Mouse (Mus musculus) right cerebral cortex, postnatal 36 days (tissue): ENCODE results near the gene Cmip.
A peak's percentile ranks its signal among the peaks of the same experiment; 100 is the strongest.

Experiments
- DNase-seq, 2 experiments: peaks; one replicate each; pipeline ENCODE4 v3.0.0; 2022; ENCODE audit warnings: low spot score in 2 of 2, mixed read lengths in 1 of 2

The Cmip gene

GRCm38 (mm10) chr8:117322715-117323310 lies 65.9 kb downstream of the Cmip start:
- DNase-seq, result no peak

GRCm38 (mm10) chr8:117324821-117325220 lies 68.0 kb downstream of the Cmip start:
- DNase-seq, result no peak

GRCm38 (mm10) chr8:117326735-117327134 lies 69.9 kb downstream of the Cmip start:
- no peak for DNase-seq

GRCm38 (mm10) chr8:117327385-117327837 lies 70.5 kb downstream of the Cmip start:
- DNase-seq, result no peak

GRCm38 (mm10) chr8:117328758-117329157 lies 71.9 kb downstream of the Cmip start:
- DNase-seq, result no peak

- DNase-seq, result no peak
Observed at GRCm38 (mm10) chr8:117329167-117329566, 72.3 kb downstream of the Cmip start.

GRCm38 (mm10) chr8:117329903-117330302 lies 73.0 kb downstream of the Cmip start:
- no peak for DNase-seq

GRCm38 (mm10) chr8:117332229-117333010 lies 75.6 kb downstream of the Cmip start:
- DNase-seq, result peak; percentile 63 to 65

GRCm38 (mm10) chr8:117333619-117334018 lies 76.8 kb downstream of the Cmip start:
- DNase-seq, result no peak

- DNase-seq, result no peak
Observed at GRCm38 (mm10) chr8:117334058-117334747, 77.3 kb downstream of the Cmip start.

- DNase-seq, result no peak
Observed at GRCm38 (mm10) chr8:117334748-117335393, 78.0 kb downstream of the Cmip start.

GRCm38 (mm10) chr8:117335423-117335822 lies 78.6 kb downstream of the Cmip start:
- DNase-seq, result no peak

- DNase-seq, result no peak
Observed at GRCm38 (mm10) chr8:117337188-117337587, 80.3 kb downstream of the Cmip start.

GRCm38 (mm10) chr8:117338678-117339077 lies 81.8 kb downstream of the Cmip start:
- DNase-seq, result no peak

- DNase-seq, result no peak
Observed at GRCm38 (mm10) chr8:117339296-117339957, 82.6 kb downstream of the Cmip start.

GRCm38 (mm10) chr8:117339958-117340651 lies 83.2 kb downstream of the Cmip start:
- no peak for DNase-seq

- DNase-seq, result no peak
Observed at GRCm38 (mm10) chr8:117340800-117341199, 83.9 kb downstream of the Cmip start.

GRCm38 (mm10) chr8:117342735-117343385 lies 86.0 kb downstream of the Cmip start:
- no peak for DNase-seq

GRCm38 (mm10) chr8:117343484-117343883 lies 86.6 kb downstream of the Cmip start:
- DNase-seq, result no peak

GRCm38 (mm10) chr8:117344899-117345298 lies 88.0 kb downstream of the Cmip start:
- no peak for DNase-seq
